Mouse (Mus musculus) kidney, embryonic 16.5 days (tissue): ENCODE measurements around the gene Foxred1. TPM values are rescaled to one million over a fixed set of nuclear protein-coding genes. Genes with fewer than 3 reads are reported as not detected.
A peak's percentile ranks its signal among the peaks of the same experiment; 100 is the strongest.

Experiments used
- ATAC-seq: fragments of 200-750 bp; cut with Nextera tagmentation; 2 replicates; pipeline ENCODE4 v1.8.0; 2017; ENCODE audit warnings: moderate TSS enrichment; ENCODE audit not compliant: low FRiP score, low TSS enrichment
- H3K27ac ChIP-seq: fragments of 300-500 bp; sonication (generic); 2 replicates; pipeline ENCODE4 v1.5.1; 2014; ENCODE audit warnings: low read length
- H3K27me3 ChIP-seq: fragments of 300-500 bp; sonication (generic); 2 replicates; pipeline ENCODE4 v1.6.1; 2014; ENCODE audit warnings: low read length, control low read depth, mixed read lengths; ENCODE audit not compliant: insufficient read depth
- H3K36me3 ChIP-seq: fragments of 300-500 bp; sonication (generic); 2 replicates; pipeline ENCODE4 v1.6.1; 2014; ENCODE audit warnings: low read length, control low read depth, mixed read lengths; ENCODE audit not compliant: insufficient read depth
- H3K4me1 ChIP-seq: fragments of 300-500 bp; sonication (generic); 2 replicates; pipeline ENCODE4 v1.6.1; 2014; ENCODE audit warnings: low read length, control low read depth, mixed read lengths; ENCODE audit not compliant: insufficient read depth
- H3K4me2 ChIP-seq: fragments of 300-500 bp; sonication (generic); replicated peaks from 2 replicates; pipeline ENCODE4 v1.6.1; 2014; ENCODE audit warnings: low read depth, low read length
- H3K4me3 ChIP-seq: fragments of 300-500 bp; sonication (generic); 2 replicates; pipeline ENCODE4 v1.5.1; 2014; ENCODE audit warnings: mild to moderate bottlenecking, low read length
- H3K9ac ChIP-seq: fragments of 300-500 bp; sonication (generic); replicated peaks from 2 replicates; pipeline ENCODE4 v1.6.1; 2014; ENCODE audit warnings: low read length
- H3K9me3 ChIP-seq: fragments of 300-500 bp; sonication (generic); 2 replicates; pipeline ENCODE4 v1.6.1; 2016; ENCODE audit warnings: low read length, control low read depth
- WGBS: fragments of 180-500 bp; shearing (Covaris S2); extraction: QIAGEN DNeasy Blood & Tissue Kit; methylation state at CpG from one replicate; pipeline ENCODE4 v1.1.7; 2014; 5-methylcytosine and 5-hydroxymethylcytosine counted together
- polyA plus RNA-seq: library from polyadenylated mRNA; unstranded; fragments of >200 nt; fragmentation: Nextera tagmentation; extraction: Ambion mirVana; gene quantifications from 2 replicates; pipeline ENCODE4 v1.2.1, GENCODE M21; 2015

Foxred1 gene
- polyA plus RNA-seq, 1 experiment from 2014 or later: 53.4 TPM

GRCm38 (mm10) chr9:35160662-35161061 lies 50.2 kb downstream of the Foxred1 start:
- Histone ChIP-seq H3K27ac (no peak overlapping the region), H3K4me1 (peaks cover 9% of the 10 kb centered on the region), H3K9ac (no peak overlapping the region), H3K9me3 (no peaks in the 10 kb centered on the region), H3K4me3 (no peak overlapping the region), H3K27me3 (no peaks in the 10 kb centered on the region), H3K4me2 (no peak overlapping the region), H3K36me3 (peaks cover 8% of the 10 kb centered on the region; the same call in 1 of the 2 replicates)
- no peak for ATAC-seq
- 48% methylated on average over 2 of the region's 2 CpGs for WGBS

DNA sequence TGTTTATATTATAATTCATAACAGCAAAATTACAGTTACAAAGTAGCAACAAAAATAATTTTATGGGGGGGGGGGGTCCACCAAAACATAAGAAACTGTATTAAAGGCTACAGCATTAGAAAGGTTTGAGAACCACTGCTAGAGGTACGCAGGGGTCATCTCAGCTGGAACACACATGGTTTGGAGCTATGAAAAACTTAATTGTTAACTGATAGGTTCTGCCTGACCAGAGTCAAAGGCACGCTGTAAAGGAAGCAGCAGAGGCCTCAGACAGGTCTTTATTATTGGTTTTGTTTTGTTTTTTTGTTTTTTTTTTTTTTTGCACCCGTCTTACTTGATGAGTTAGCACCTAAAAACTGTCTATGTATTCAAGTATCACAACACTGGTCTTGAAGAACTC lies 52.4 kb downstream of the Foxred1 start:
- Histone ChIP-seq H3K9ac (no peak overlapping the region), H3K4me3 (no peak overlapping the region), H3K4me2 (no peak overlapping the region), H3K9me3 (no peaks in the 10 kb centered on the region), H3K4me1 (peaks cover 7% of the 10 kb centered on the region; the same call in 1 of the 2 replicates), H3K36me3 (peaks cover 8% of the 10 kb centered on the region; the same call in 1 of the 2 replicates), H3K27me3 (no peaks in the 10 kb centered on the region), H3K27ac (no peak overlapping the region)
- no peak for ATAC-seq
- 64% methylated on average over 3 of the region's 3 CpGs for WGBS

DNA sequence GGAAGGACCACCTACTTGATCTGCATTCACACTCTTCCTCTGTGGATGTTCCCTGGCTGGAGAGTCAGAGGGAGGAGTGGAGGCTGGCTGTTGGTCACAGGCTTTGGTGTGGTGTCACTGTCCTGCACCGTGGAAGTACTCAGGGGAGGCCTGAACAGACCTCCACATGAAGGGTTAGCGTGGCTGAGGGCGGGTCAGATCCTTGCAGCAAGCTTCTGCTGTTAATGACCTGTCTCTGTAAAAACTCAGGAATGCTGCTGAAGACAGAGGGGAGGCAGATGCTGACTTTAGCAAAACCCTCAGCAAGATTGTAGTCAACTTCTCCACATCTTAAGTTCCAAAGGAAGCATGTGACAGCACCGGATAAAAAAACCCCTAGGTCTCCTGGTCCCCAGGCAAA lies 54.0 kb downstream of the Foxred1 start:
- Histone ChIP-seq H3K9me3 (no peaks in the 10 kb centered on the region), H3K27ac (no peak overlapping the region), H3K4me2 (no peak overlapping the region), H3K9ac (no peak overlapping the region), H3K36me3 (no peaks in the 10 kb centered on the region), H3K27me3 (no peaks in the 10 kb centered on the region), H3K4me3 (no peak overlapping the region), H3K4me1 (peaks cover 7% of the 10 kb centered on the region; the same call in 1 of the 2 replicates)
- peak; percentile 10; the same call in 1 of the 2 replicates for ATAC-seq
- WGBS: 63% methylated on average over 4 of the region's 4 CpGs

DNA sequence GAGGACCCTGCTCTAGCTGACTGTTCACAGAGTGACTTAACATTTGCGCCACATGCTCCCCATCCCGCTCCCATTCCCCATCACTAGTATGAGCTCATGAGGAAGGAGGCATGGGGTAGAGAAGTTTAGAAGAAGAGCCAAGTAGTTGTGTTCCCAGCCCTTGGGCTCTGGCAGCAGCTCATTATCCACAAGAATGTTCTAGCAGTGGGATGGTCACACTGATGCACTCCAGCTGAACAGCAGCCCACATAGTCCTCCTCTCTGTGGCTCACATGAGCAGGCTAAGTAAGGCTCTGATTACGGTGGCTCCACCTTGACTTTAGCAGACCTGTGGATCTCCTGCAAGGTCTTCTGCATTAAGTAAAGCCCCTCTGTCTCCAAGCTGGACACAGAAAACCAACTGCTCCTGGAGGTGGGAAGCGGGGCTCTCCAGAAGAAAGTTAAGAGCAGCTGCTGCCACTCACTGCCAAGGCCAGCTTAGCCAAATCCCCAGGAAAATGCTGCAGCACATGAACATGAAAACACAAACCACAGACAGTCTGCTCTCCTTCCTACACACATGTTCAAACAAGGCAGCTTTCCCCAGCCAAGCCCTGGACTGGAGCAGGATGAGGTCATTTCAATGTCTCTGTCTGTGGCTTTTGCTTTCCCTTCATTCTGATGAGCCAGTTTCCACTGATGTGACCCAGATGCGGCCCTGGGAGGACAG lies 54.7 kb downstream of the Foxred1 start:
- H3K4me3 ChIP-seq: no peak overlapping the region
- H3K9me3 ChIP-seq: no peaks in the 10 kb centered on the region
- no peaks in the 10 kb centered on the region for H3K27me3 ChIP-seq
- no peak overlapping the region for H3K4me2 ChIP-seq
- WGBS: 87% methylated on average over 5 of the region's 5 CpGs
- peaks cover 4% of the 10 kb centered on the region; the same call in 1 of the 2 replicates for H3K4me1 ChIP-seq
- no peak overlapping the region for H3K27ac ChIP-seq
- H3K36me3 ChIP-seq: no peaks in the 10 kb centered on the region
- no peak overlapping the region for H3K9ac ChIP-seq
- peak; percentile 29; the same call in 1 of the 2 replicates for ATAC-seq

Other genes starting within 250 kb of the Foxred1 start
- gene St3gal4, start 91.8 kb downstream of the Foxred1 start, polyA plus RNA-seq: 19.4 and 20.0 TPM in 2 replicates
- 98.4 and 102 TPM in 2 replicates for gene Dcps, start 35.0 kb downstream of the Foxred1 start, polyA plus RNA-seq
- gene Srpr, start 10.9 kb downstream of the Foxred1 start, polyA plus RNA-seq: 128 and 130 TPM in 2 replicates
- gene Tirap, start 10.8 kb downstream of the Foxred1 start, polyA plus RNA-seq: 11.4 and 11.7 TPM in 2 replicates
- 36.3 and 39.8 TPM in 2 replicates for gene Fam118b, start 56.8 kb upstream of the Foxred1 start, polyA plus RNA-seq
- gene Rpusd4, start 56.8 kb upstream of the Foxred1 start, polyA plus RNA-seq: 33.5 and 33.7 TPM in 2 replicates
- gene Cdon, start 210.1 kb upstream of the Foxred1 start, polyA plus RNA-seq: 3.8 and 4.2 TPM in 2 replicates